Mouse (Mus musculus): ENCODE data around the gene Gm20721.

DNA sequence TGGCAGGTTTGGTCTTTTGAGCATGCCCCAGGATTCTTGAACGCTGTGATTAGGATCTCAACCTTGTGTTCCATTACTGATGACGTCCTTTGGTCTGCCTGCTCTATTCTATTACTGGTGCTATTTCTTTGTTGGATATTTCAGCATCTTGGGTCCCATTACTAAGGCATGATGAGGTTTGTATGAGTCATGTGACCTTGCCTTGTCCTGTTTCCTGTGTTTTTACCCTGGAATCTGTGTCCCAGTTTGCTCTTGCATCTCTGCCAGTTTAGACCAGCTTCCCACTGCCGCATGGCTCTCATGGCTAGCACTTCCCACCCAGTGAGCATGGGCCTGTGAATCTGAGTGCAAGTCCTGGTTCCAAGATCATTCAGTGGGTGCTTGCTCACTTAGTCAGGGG, 45.4 kb upstream of the Gm20721 start:
- TF ChIP-seq HCFC1 (IDR thresholded peaks at IDR 0.05; ENCODE audit: borderline replicate concordance, insufficient read depth, low read length) (no peak), CHD2 (IDR thresholded peaks at IDR 0.05; ENCODE audit: low read depth, low read length) (no peak)

All from ES-E14 (cell line).